Mouse (Mus musculus): ENCODE data around the gene Gm10837.

DNA sequence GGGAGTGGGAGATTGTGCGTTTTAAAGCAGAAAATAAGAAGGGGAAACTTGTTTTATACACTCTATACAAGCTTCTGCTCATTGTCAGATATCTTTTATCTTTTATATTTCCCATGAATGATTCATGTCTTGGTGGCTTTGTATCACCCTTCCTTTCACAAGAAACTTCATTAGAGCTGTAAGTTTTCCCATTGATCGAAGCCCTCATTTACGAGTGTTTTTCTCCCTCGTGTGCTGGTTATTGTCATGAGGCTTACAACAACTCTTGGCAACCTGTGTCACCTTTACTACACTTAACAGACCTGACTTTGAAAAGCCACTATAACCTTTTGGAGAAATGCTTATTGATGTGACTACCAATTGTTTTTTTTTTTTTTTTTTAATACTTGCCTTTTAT lies 34.8 kb upstream of the Gm10837 start:
- no peak for TF ChIP-seq POLR2A (IDR thresholded peaks at IDR 0.05; ENCODE audit: low read depth, low read length)
- TF ChIP-seq CTCF (IDR thresholded peaks at IDR 0.05; ENCODE audit: extremely low read depth, insufficient read length, insufficient replicate concordance, low read depth, low read length), result no peak
